Mouse (Mus musculus): ENCODE data around the gene Gtpbp6. TPM values are rescaled to one million over a fixed set of nuclear protein-coding genes. Genes with fewer than 3 reads are reported as not detected.
"Not testable (repeated sequence)": the region's sequence is repeated elsewhere in the genome, so short reads cannot be mapped to it uniquely, and the experiment has no call there.

Gene Gtpbp6
- polyA plus RNA-seq, 1 experiment from 2014 or later, result 61.7 TPM

GRCm38 (mm10) chr5:110098991-110099477 lies 9.0 kb downstream of the Gtpbp6 start:
- H3K4me2 ChIP-seq (replicated peaks), result no peak overlapping the region

GRCm38 (mm10) chr5:110094847-110095213 lies 13.2 kb downstream of the Gtpbp6 start:
- peak; percentile 43 for ATAC-seq (ENCODE audit: low FRiP score, low read depth)
- Histone ChIP-seq H3K9ac (peak overlapping the region; percentile 66; the same call in 1 of the 2 replicates), H3K36me3 (no peaks in the 10 kb centered on the region), H3K9me3 (no peaks in the 10 kb centered on the region), H3K4me2 (replicated peaks) (peak overlapping the region; percentile 77), H3K27me3 (replicated peaks) (no peaks in the 10 kb centered on the region), H3K4me3 (peak overlapping the region; percentile 51), H3K4me1 (no peaks in the 10 kb centered on the region), H3K27ac (no peak overlapping the region)
- WGBS, result 10% methylated on average over 4 of the region's 4 CpGs

More at GRCm38 (mm10) chr5:110098991-110099477, 9.0 kb downstream of the Gtpbp6 start:
- no peak for ATAC-seq (ENCODE audit: low FRiP score, low read depth)
- peaks cover 5% of the 10 kb centered on the region; the same call in 1 of the 2 replicates for H3K27me3 ChIP-seq (replicated peaks)
- H3K4me3 ChIP-seq, result no peak overlapping the region
- peaks cover 21% of the 10 kb centered on the region for H3K4me1 ChIP-seq
- no peak overlapping the region for H3K27ac ChIP-seq
- peaks cover 14% of the 10 kb centered on the region for H3K36me3 ChIP-seq
- no peak overlapping the region for H3K9ac ChIP-seq
- 26% methylated on average over 1 of the region's 1 CpGs for WGBS
- no peaks in the 10 kb centered on the region for H3K9me3 ChIP-seq

- Histone ChIP-seq H3K27me3 (replicated peaks) (no peaks in the 10 kb centered on the region), H3K36me3 (no peaks in the 10 kb centered on the region), H3K27ac (0 out of 2 replicates have a peak within 1 kb of the TSS, but pooled peaks have one; percentile 26), H3K4me1 (no peaks in the 10 kb centered on the region), H3K4me3 (peak within 1 kb of the TSS; percentile 51), H3K4me2 (replicated peaks) (peak within 1 kb of the TSS; percentile 77), H3K9me3 (no peaks in the 10 kb centered on the region), H3K9ac (peak within 1 kb of the TSS; percentile 66)
- ATAC-seq (ENCODE audit: low FRiP score, low read depth), result peak; percentile 95
- 2% methylated on average over 25 of the region's 25 CpGs for WGBS
Measured at GRCm38 (mm10) chr5:110094030-110094846, 13.8 kb downstream of the Gtpbp6 start, which contains the start of gene Gm35315. Gm35315 (minus strand) TSS chr5:110094420.

- H3K4me2 ChIP-seq (replicated peaks), result no peak overlapping the region
- no peaks in the 10 kb centered on the region for H3K27me3 ChIP-seq (replicated peaks)
- no peak overlapping the region for H3K27ac ChIP-seq
- H3K9ac ChIP-seq, result no peak overlapping the region
- no peaks in the 10 kb centered on the region for H3K9me3 ChIP-seq
- no peak for ATAC-seq (ENCODE audit: low FRiP score, low read depth)
- 87% methylated on average over 2 of the region's 2 CpGs for WGBS
- no peaks in the 10 kb centered on the region for H3K4me1 ChIP-seq
- H3K4me3 ChIP-seq, result no peak overlapping the region
- no peaks in the 10 kb centered on the region for H3K36me3 ChIP-seq
Measured at GRCm38 (mm10) chr5:110091546-110091945, 16.5 kb downstream of the Gtpbp6 start.

- Histone ChIP-seq H3K9me3 (no peaks in the 10 kb centered on the region; the same call in 1 of the 2 replicates), H3K36me3 (no peaks in the 10 kb centered on the region), H3K4me3 (no peak overlapping the region), H3K4me2 (replicated peaks) (no peak overlapping the region), H3K27me3 (replicated peaks) (no peaks in the 10 kb centered on the region), H3K9ac (no peak overlapping the region), H3K27ac (no peak overlapping the region), H3K4me1 (no peaks in the 10 kb centered on the region)
- 35% methylated on average over 14 of the region's 14 CpGs for WGBS
- no peak for ATAC-seq (ENCODE audit: low FRiP score, low read depth)
Measured at GRCm38 (mm10) chr5:110086161-110086866, 21.7 kb downstream of the Gtpbp6 start.

GRCm38 (mm10) chr5:110082961-110083360 lies 25.0 kb downstream of the Gtpbp6 start:
- Histone ChIP-seq H3K27ac (no peak overlapping the region), H3K36me3 (0 out of 2 replicates have a peak, but pooled peaks cover 7% of the 10 kb centered on the region), H3K9ac (no peak overlapping the region), H3K4me3 (no peak overlapping the region), H3K27me3 (replicated peaks) (no peaks in the 10 kb centered on the region), H3K4me2 (replicated peaks) (no peak overlapping the region), H3K9me3 (peaks cover 16% of the 10 kb centered on the region), H3K4me1 (no peaks in the 10 kb centered on the region)
- WGBS, result 82% methylated on average over 4 of the region's 4 CpGs
- ATAC-seq (ENCODE audit: low FRiP score, low read depth), result no peak

GRCm38 (mm10) chr5:110072413-110072812 lies 35.6 kb downstream of the Gtpbp6 start, which contains the start of gene Gm17655:
Gm17655 (minus strand) TSS chr5:110072513.
- not testable (repeated sequence) for H3K4me3 ChIP-seq; H3K4me1 ChIP-seq; H3K9ac ChIP-seq; H3K4me2 ChIP-seq (replicated peaks); H3K27me3 ChIP-seq (replicated peaks); H3K36me3 ChIP-seq; H3K27ac ChIP-seq; ATAC-seq (ENCODE audit: low FRiP score, low read depth)
- H3K9me3 ChIP-seq, result peaks cover 21% of the 10 kb centered on the region
- 100% methylated on average over 2 of the region's 2 CpGs for WGBS

GRCm38 (mm10) chr5:110057637-110058408 lies 50.2 kb downstream of the Gtpbp6 start:
- no peak overlapping the region for H3K27ac ChIP-seq
- H3K27me3 ChIP-seq (replicated peaks), result no peaks in the 10 kb centered on the region
- peak; percentile 98 for ATAC-seq (ENCODE audit: low FRiP score, low read depth)
- H3K4me2 ChIP-seq (replicated peaks), result peak overlapping the region; percentile 60
- peak overlapping the region; percentile 46 for H3K9ac ChIP-seq
- H3K9me3 ChIP-seq, result no peaks in the 10 kb centered on the region
- whole genome bisulfite sequencing, result 2% methylated on average over 19 of the region's 19 CpGs
- peak overlapping the region; percentile 52 for H3K4me3 ChIP-seq
- H3K36me3 ChIP-seq, result no peaks in the 10 kb centered on the region
- no peaks in the 10 kb centered on the region for H3K4me1 ChIP-seq

Other genes with a start within 250 kb of the Gtpbp6 start
- 0.48 and 0.49 TPM in 2 replicates for gene Gm15446, start 184.8 kb downstream of the Gtpbp6 start, polyA plus RNA-seq (2016; fragmentation: Nextera tagmentation; extraction: Ambion mirVana)
- 24.8 and 29.9 TPM in 2 replicates for gene Zfp932, start 111.7 kb downstream of the Gtpbp6 start, polyA plus RNA-seq (2016; fragmentation: Nextera tagmentation; extraction: Ambion mirVana)
- gene Gm17655, start 35.7 kb downstream of the Gtpbp6 start, polyA plus RNA-seq (2016; fragmentation: Nextera tagmentation; extraction: Ambion mirVana), result 5.2 and 6.3 TPM in 2 replicates
- 0.65 and 0.70 TPM in 2 replicates for gene Gm35315, start 13.8 kb downstream of the Gtpbp6 start, polyA plus RNA-seq (2016; fragmentation: Nextera tagmentation; extraction: Ambion mirVana)
- 1.3 and 1.8 TPM in 2 replicates for gene Plcxd1, start 8.2 kb downstream of the Gtpbp6 start, polyA plus RNA-seq (2016; fragmentation: Nextera tagmentation; extraction: Ambion mirVana)
- 9.3 and 14.0 TPM in 2 replicates for gene Zfp605, start 1.9 kb upstream of the Gtpbp6 start, polyA plus RNA-seq (2016; fragmentation: Nextera tagmentation; extraction: Ambion mirVana)
- gene Chfr, start 27.6 kb upstream of the Gtpbp6 start, polyA plus RNA-seq (2016; fragmentation: Nextera tagmentation; extraction: Ambion mirVana), result 97.0 and 97.8 TPM in 2 replicates
- gene Golga3, start 68.5 kb upstream of the Gtpbp6 start, polyA plus RNA-seq (2016; fragmentation: Nextera tagmentation; extraction: Ambion mirVana), result 23.0 and 24.4 TPM in 2 replicates
- 33.5 and 34.1 TPM in 2 replicates for gene Ankle2, start 122.8 kb upstream of the Gtpbp6 start, polyA plus RNA-seq (2016; fragmentation: Nextera tagmentation; extraction: Ambion mirVana)
- gene Pgam5, start 161.7 kb upstream of the Gtpbp6 start, polyA plus RNA-seq (2016; fragmentation: Nextera tagmentation; extraction: Ambion mirVana), result 84.7 and 93.8 TPM in 2 replicates
- gene Pxmp2, start 178.0 kb upstream of the Gtpbp6 start, polyA plus RNA-seq (2016; fragmentation: Nextera tagmentation; extraction: Ambion mirVana), result 10.1 and 10.3 TPM in 2 replicates
- gene Pole, start 178.1 kb upstream of the Gtpbp6 start, polyA plus RNA-seq (2016; fragmentation: Nextera tagmentation; extraction: Ambion mirVana), result 18.7 and 20.4 TPM in 2 replicates
- 2.1 and 2.4 TPM in 2 replicates for gene P2rx2, start 235.0 kb upstream of the Gtpbp6 start, polyA plus RNA-seq (2016; fragmentation: Nextera tagmentation; extraction: Ambion mirVana)
- gene Lrcol1, start 236.5 kb upstream of the Gtpbp6 start, polyA plus RNA-seq (2016; fragmentation: Nextera tagmentation; extraction: Ambion mirVana), result not detected in 2 replicates

Measured in neural tube, embryonic 12.5 days (tissue).